ENCODE assay signal across 23 mouse cellular contexts in genomic region chr13:67791921-67792455, GRCm38 (mm10). TPM values are rescaled to one million over a fixed set of nuclear protein-coding genes. Genes with fewer than 3 reads are reported as not detected.
"Had no signal": no experiment of that assay in that cellular context is flagged by ENCODE, and none has a peak within 500 bp of the region (broad histone marks: within the 10 kb centered on the region; RNA-seq: fewer than 3 reads in every experiment).

No protein-coding gene starts in this region.

- H3K4me1 ChIP-seq: midbrain, embryonic 10.5 days; midbrain, embryonic 12.5 days; neural tube, embryonic 13.5 days; neural tube, embryonic 15.5 days; stomach, embryonic 15.5 days had no signal

- DNase-seq: lung, embryonic 14.5 days; lung, postnatal 10 days; lung, postnatal 4 days; midbrain, embryonic 14.5 days; retina, postnatal 1 day; right cerebral cortex, adult 18-20 months; right cerebral cortex, postnatal 25 days; right cerebral cortex, postnatal 4 days; spleen, adult 18-20 months; thymus, adult 2 months; thymus, postnatal 25 days; thymus, postnatal 4 days had no signal

- H3K27ac ChIP-seq: midbrain, embryonic 10.5 days; midbrain, embryonic 12.5 days; neural tube, embryonic 13.5 days; neural tube, embryonic 15.5 days; stomach, embryonic 15.5 days; stomach, postnatal 0 days had no signal

- H3K4me3 ChIP-seq: midbrain, embryonic 10.5 days; midbrain, embryonic 12.5 days; myocyte; neural tube, embryonic 13.5 days; neural tube, embryonic 15.5 days; stomach, embryonic 15.5 days had no signal

- H3K4me2 ChIP-seq: lung, embryonic 14.5 days; midbrain, embryonic 12.5 days; neural tube, embryonic 13.5 days; neural tube, embryonic 15.5 days; stomach, embryonic 15.5 days had no signal

- ATAC-seq: midbrain, embryonic 16.5 days had no signal

- H3K9me3 ChIP-seq: midbrain, embryonic 10.5 days; stomach, embryonic 15.5 days had no signal

- H3K36me3 ChIP-seq: stomach, embryonic 15.5 days had no signal

- H3K9ac ChIP-seq: lung, embryonic 14.5 days; midbrain, embryonic 12.5 days; neural tube, embryonic 13.5 days; neural tube, embryonic 15.5 days; stomach, embryonic 15.5 days had no signal

- H3K27me3 ChIP-seq: midbrain, embryonic 12.5 days; neural tube, embryonic 13.5 days; neural tube, embryonic 15.5 days; stomach, embryonic 15.5 days had no signal

RNA-seq across cellular contexts. Expression of gene Gm10037, which starts 38.9 kb away (rescaled TPM):
- total RNA-seq: megakaryocyte, adult 5-6 weeks; megakaryocyte-erythroid progenitor cell, adult 5-6 weeks had no signal
- polyA plus RNA-seq: myocyte; small intestine, adult 2 months had no signal
